Mouse (Mus musculus) liver, postnatal 0 days (tissue): Measurements from ENCODE around the gene Cntn5. TPM values are rescaled to one million over a fixed set of nuclear protein-coding genes. Genes with fewer than 3 reads are reported as not detected.

Experiments
- ATAC-seq: fragments of 200-750 bp; cut with Nextera tagmentation; 2 replicates; pipeline ENCODE4 v1.8.0; 2017; ENCODE audit warnings: mild to moderate bottlenecking, moderate library complexity
- DNase-seq: peaks from one replicate; pipeline ENCODE4 v3.0.0-alpha.2; 2016
- H3K27ac ChIP-seq: fragments of 300-500 bp; sonication (generic); 2 replicates; pipeline ENCODE4 v1.5.1; 2014; ENCODE audit warnings: antibody characterized with exemption, moderate library complexity, mild to moderate bottlenecking, low read depth
- H3K27me3 ChIP-seq: fragments of 300-500 bp; sonication (generic); 2 replicates; pipeline ENCODE4 v1.6.1; 2014; ENCODE audit warnings: low read length, control low read depth, mixed read lengths; ENCODE audit not compliant: insufficient read depth
- H3K36me3 ChIP-seq: fragments of 300-500 bp; sonication (generic); replicated peaks from 2 replicates; pipeline ENCODE4 v1.6.1; 2014; ENCODE audit warnings: mild to moderate bottlenecking, control low read depth, low read length, moderate library complexity, mixed read lengths; ENCODE audit not compliant: insufficient read depth
- H3K4me1 ChIP-seq: fragments of 300-500 bp; sonication (generic); 2 replicates; pipeline ENCODE4 v1.6.1; 2014; ENCODE audit warnings: antibody characterized with exemption, mild to moderate bottlenecking, control low read depth; ENCODE audit not compliant: insufficient read depth
- H3K4me2 ChIP-seq: fragments of 300-500 bp; sonication (generic); 2 replicates; pipeline ENCODE4 v1.6.1; 2014; ENCODE audit warnings: low read depth, mild to moderate bottlenecking, low read length, moderate library complexity, mixed read lengths
- H3K4me3 ChIP-seq: fragments of 300-500 bp; sonication (generic); 2 replicates; pipeline ENCODE4 v1.5.1; 2014; ENCODE audit warnings: low read depth, low read length
- H3K9ac ChIP-seq: fragments of 300-500 bp; sonication (generic); replicated peaks from 2 replicates; pipeline ENCODE4 v1.6.1; 2014; ENCODE audit warnings: mild to moderate bottlenecking, moderate library complexity
- H3K9me3 ChIP-seq: fragments of 300-500 bp; sonication (generic); 2 replicates; pipeline ENCODE4 v1.6.1; 2016; ENCODE audit warnings: mild to moderate bottlenecking, control low read depth, low read length, mixed read lengths
- CTCF ChIP-seq: sonication (generic); IDR thresholded peaks from 2 replicates; pipeline ENCODE4 v1.5.1; 2016; ENCODE audit warnings: antibody characterized with exemption, low read depth
- EP300 ChIP-seq: IDR thresholded peaks from 2 replicates; pipeline ENCODE4 v1.6.1; 2016; ENCODE audit warnings: antibody characterized with exemption, low read depth, mild to moderate bottlenecking
- WGBS: fragments of 180-500 bp; shearing (Covaris S2); extraction: QIAGEN DNeasy Blood & Tissue Kit; methylation state at CpG from one replicate; pipeline ENCODE4 v1.1.7; 2014; ENCODE audit not compliant: insufficient replicate concordance; 5-methylcytosine and 5-hydroxymethylcytosine counted together
- polyA plus RNA-seq: library from polyadenylated mRNA; unstranded; fragments of >200 nt; fragmentation: Nextera tagmentation; extraction: Ambion mirVana; gene quantifications from 2 replicates; pipeline ENCODE4 v1.2.1, GENCODE M21; 2015

The Cntn5 gene
- polyA plus RNA-seq, 1 experiment from 2014 or later: not detected

DNA sequence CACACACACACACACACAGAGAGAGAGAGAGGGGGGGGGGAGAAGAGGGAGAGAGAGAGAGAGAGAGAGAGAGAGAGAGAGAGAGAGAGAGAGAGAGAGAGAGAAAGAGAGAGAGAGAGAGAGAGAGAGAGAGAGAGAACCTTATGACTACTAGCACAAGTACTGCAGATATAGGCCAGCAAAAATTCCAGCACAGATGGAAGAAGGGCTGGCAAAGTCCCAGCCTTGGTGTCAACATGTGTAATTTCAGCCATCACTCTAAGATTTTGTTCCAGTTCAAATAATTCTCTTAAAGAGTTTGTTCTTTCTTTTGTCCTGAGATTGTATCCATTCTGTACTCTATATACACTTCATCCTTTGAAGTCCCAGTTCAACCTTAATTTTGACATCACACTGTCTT lies 238.8 kb downstream of the Cntn5 start:
- H3K9ac ChIP-seq: no peak overlapping the region
- TF ChIP-seq CTCF (no peak), EP300 (no peak)
- H3K4me3 ChIP-seq: no peak overlapping the region
- ATAC-seq: no peak
- no peaks in the 10 kb centered on the region for H3K27me3 ChIP-seq
- H3K4me2 ChIP-seq: no peak overlapping the region
- no peaks in the 10 kb centered on the region for H3K36me3 ChIP-seq
- no peaks in the 10 kb centered on the region for H3K4me1 ChIP-seq
- no peak for DNase-seq
- H3K9me3 ChIP-seq: no peaks in the 10 kb centered on the region
- H3K27ac ChIP-seq: no peak overlapping the region

DNA sequence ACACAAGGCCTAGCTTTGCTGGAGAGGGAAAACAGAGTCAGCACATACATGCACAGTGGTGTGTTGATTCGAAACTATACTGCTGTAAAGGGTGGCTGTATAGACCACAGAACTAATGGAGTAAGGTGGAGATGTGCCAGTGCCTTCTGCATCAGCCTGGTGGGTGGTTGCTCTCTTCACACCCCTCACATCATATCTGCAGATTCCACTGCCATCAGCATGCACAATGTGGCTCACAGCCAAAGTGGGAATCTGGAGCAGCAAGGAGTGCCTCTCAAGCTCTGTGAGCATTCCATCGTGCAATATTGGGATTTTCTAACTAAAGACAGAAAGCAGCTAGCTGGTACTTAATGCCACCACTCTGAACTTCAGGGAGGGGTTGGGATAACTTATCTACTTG lies 241.5 kb downstream of the Cntn5 start:
- Histone ChIP-seq H3K4me2 (no peak overlapping the region), H3K27me3 (no peaks in the 10 kb centered on the region), H3K4me1 (no peaks in the 10 kb centered on the region), H3K36me3 (no peaks in the 10 kb centered on the region), H3K9ac (no peak overlapping the region), H3K27ac (no peak overlapping the region), H3K9me3 (no peaks in the 10 kb centered on the region), H3K4me3 (no peak overlapping the region)
- no peak for ATAC-seq
- no peak for DNase-seq
- TF ChIP-seq CTCF: no peak
- no peak for TF ChIP-seq EP300
- WGBS: 52% methylated on average over 2 of the region's 2 CpGs

- Histone ChIP-seq H3K4me3 (no peak overlapping the region), H3K9ac (no peak overlapping the region), H3K27me3 (no peaks in the 10 kb centered on the region), H3K36me3 (no peaks in the 10 kb centered on the region), H3K27ac (no peak overlapping the region), H3K9me3 (no peaks in the 10 kb centered on the region), H3K4me2 (no peak overlapping the region), H3K4me1 (no peaks in the 10 kb centered on the region)
- TF ChIP-seq EP300 (no peak), CTCF (no peak)
- ATAC-seq: no peak
- no peak for DNase-seq
- 64% methylated on average over 1 of the region's 1 CpGs for WGBS
Observed at GRCm38 (mm10) chr9:10659478-10659877, 245.1 kb downstream of the Cntn5 start.

- Histone ChIP-seq H3K27ac (no peak overlapping the region), H3K9me3 (no peaks in the 10 kb centered on the region), H3K4me1 (no peaks in the 10 kb centered on the region), H3K4me2 (no peak overlapping the region), H3K27me3 (no peaks in the 10 kb centered on the region), H3K9ac (no peak overlapping the region), H3K36me3 (no peaks in the 10 kb centered on the region), H3K4me3 (no peak overlapping the region)
- TF ChIP-seq EP300: no peak
- no peak for TF ChIP-seq CTCF
- 58% methylated on average over 1 of the region's 1 CpGs for WGBS
- ATAC-seq (no peak), DNase-seq (no peak)
Observed at GRCm38 (mm10) chr9:10658086-10658485, 246.5 kb downstream of the Cntn5 start.

- Histone ChIP-seq H3K36me3 (no peaks in the 10 kb centered on the region), H3K4me3 (no peak overlapping the region), H3K9me3 (no peaks in the 10 kb centered on the region), H3K27ac (no peak overlapping the region), H3K9ac (no peak overlapping the region), H3K27me3 (no peaks in the 10 kb centered on the region), H3K4me2 (no peak overlapping the region), H3K4me1 (no peaks in the 10 kb centered on the region)
- no peak for TF ChIP-seq EP300
- TF ChIP-seq CTCF: no peak
- no peak for DNase-seq
- ATAC-seq: no peak
- WGBS: 70% methylated on average over 4 of the region's 4 CpGs
Observed at GRCm38 (mm10) chr9:10657144-10657748, 247.3 kb downstream of the Cntn5 start.

DNA sequence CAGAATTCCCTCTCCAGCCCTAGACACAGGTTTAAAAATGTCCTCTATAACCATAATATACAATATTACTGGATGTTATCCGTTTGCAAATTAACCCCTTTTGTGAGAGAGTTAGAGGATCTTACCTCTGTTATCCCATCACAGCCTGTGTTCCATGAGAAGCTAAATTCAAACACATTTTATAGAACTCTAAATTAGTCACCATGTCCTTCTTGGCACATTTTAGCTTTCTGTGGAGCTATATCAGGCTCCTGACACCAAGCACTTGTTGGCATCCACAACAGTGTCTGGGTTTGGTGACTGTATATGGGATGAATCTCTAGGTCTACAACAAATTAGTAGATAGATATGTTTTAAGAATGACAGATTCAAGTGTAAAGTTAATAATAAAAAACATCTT lies 253.9 kb downstream of the Cntn5 start:
- ATAC-seq (no peak), DNase-seq (no peak)
- 59% methylated on average over 1 of the region's 1 CpGs for WGBS

GRCm38 (mm10) chr9:10645951-10646350 lies 258.6 kb downstream of the Cntn5 start:
- 79% methylated on average over 5 of the region's 5 CpGs for WGBS
- no peak for DNase-seq
- H3K9me3 ChIP-seq: no peaks in the 10 kb centered on the region
- no peaks in the 10 kb centered on the region for H3K27me3 ChIP-seq
- no peak overlapping the region for H3K4me2 ChIP-seq
- no peak overlapping the region for H3K4me3 ChIP-seq
- no peaks in the 10 kb centered on the region for H3K4me1 ChIP-seq
- H3K36me3 ChIP-seq: no peaks in the 10 kb centered on the region
- no peak overlapping the region for H3K9ac ChIP-seq
- TF ChIP-seq EP300 (no peak), CTCF (no peak)
- H3K27ac ChIP-seq: no peak overlapping the region
- no peak for ATAC-seq

More for the DNA sequence above, 253.9 kb downstream of the Cntn5 start:
- no peak overlapping the region for H3K4me3 ChIP-seq
- no peak for TF ChIP-seq EP300
- no peak overlapping the region for H3K9ac ChIP-seq
- no peaks in the 10 kb centered on the region for H3K9me3 ChIP-seq
- no peaks in the 10 kb centered on the region for H3K4me1 ChIP-seq
- no peak overlapping the region for H3K27ac ChIP-seq
- no peaks in the 10 kb centered on the region for H3K27me3 ChIP-seq
- no peak overlapping the region for H3K4me2 ChIP-seq
- H3K36me3 ChIP-seq: no peaks in the 10 kb centered on the region
